Mouse (Mus musculus) embryonic stem cell, embryonic (primary cell): ENCODE results near the gene Spon1.

ENCODE experiments used
- CTCF ChIA-PET, 4 experiments: fragments of 300-600 bp in 2 of 4; fragments of 350-600 bp in 2 of 4; sonication (Branson Sonifier 250); formaldehyde crosslinking; loops; one replicate each; lab custom pipeline; 2022; ENCODE audit warnings: inconsistent platforms in 2 of 4; lab: Charles Lee
- POLR2A ChIA-PET, 4 experiments: fragments of 300-600 bp in 2 of 4; fragments of 350-600 bp in 2 of 4; sonication (Branson Sonifier 250); formaldehyde crosslinking; loops; one replicate each; lab custom pipeline; 2022; ENCODE audit warnings: antibody characterized with exemption in 4 of 4, inconsistent platforms in 1 of 4; lab: Charles Lee

Spon1 gene

GRCm38 (mm10) chr7:113769281-113769680, 3.5 kb downstream of the Spon1 start:
- ChIA-PET POLR2A (no interaction called here), CTCF (no interaction called here)

GRCm38 (mm10) chr7:113772135-113772534, 6.3 kb downstream of the Spon1 start:
- ChIA-PET CTCF (interaction anchor here (0.6 to 2.6 kb wide), 12 partner anchors 8 to 1038 kb away, joined by 3 to 7 read pairs (median 3); no protein-coding TSS in a partner anchor), POLR2A (no interaction called here)

GRCm38 (mm10) chr7:113773436-113773835, 7.6 kb downstream of the Spon1 start:
- ChIA-PET CTCF (interaction anchor here in 3 of 4 experiments (0.6 to 2.6 kb wide), 14 partner anchors 13 to 1047 kb away, joined by 3 to 11 read pairs (median 4); no protein-coding TSS in a partner anchor), POLR2A (interaction anchor here in 3 of 4 experiments (0.6 to 1.0 kb wide), 3 partner anchors 10 to 851 kb away, joined by 3 to 6 read pairs (median 3); no protein-coding TSS in a partner anchor)

- ChIA-PET POLR2A (interaction anchor here in 2 of 4 experiments (0.6 to 1.1 kb wide), 3 partner anchors 9 to 434 kb away, joined by 3 read pairs; partner anchors contain the start of gene Btbd10 (in 1 of the 2)), CTCF (interaction anchor here (0.5 to 2.6 kb wide), 17 partner anchors 8 to 508 kb away, joined by 3 to 11 read pairs (median 4); partner anchors contain the start of gene Spon1 (in 1 of the 4))
These were observed 8.2 kb downstream of the Spon1 start for GRCm38 (mm10) chr7:113774039-113774438.

GRCm38 (mm10) chr7:113774906-113775305, 9.1 kb downstream of the Spon1 start:
- CTCF ChIA-PET, result interaction anchor here in 3 of 4 experiments (0.6 to 1.7 kb wide), 3 partner anchors 32 to 232 kb away, joined by 3 to 6 read pairs (median 3); no protein-coding TSS in a partner anchor

GRCm38 (mm10) chr7:113778546-113778945, 12.7 kb downstream of the Spon1 start:
- POLR2A ChIA-PET, result interaction anchor here in 1 of 4 experiments (0.7 kb wide), 1 partner anchor 10 kb away, joined by 4 read pairs; no protein-coding TSS in a partner anchor

More at GRCm38 (mm10) chr7:113774906-113775305, 9.1 kb downstream of the Spon1 start:
- POLR2A ChIA-PET, result interaction anchor here in 1 of 4 experiments (1.1 kb wide), 1 partner anchor 406 kb away, joined by 3 read pairs; the partner anchor contains the start of gene Btbd10

GRCm38 (mm10) chr7:113780286-113780685, 14.5 kb downstream of the Spon1 start:
- CTCF ChIA-PET, result interaction anchor here in 2 of 4 experiments (0.6 to 1.0 kb wide), 2 partner anchors 8 to 408 kb away, joined by 3 read pairs; no protein-coding TSS in a partner anchor
- POLR2A ChIA-PET, result no interaction called here

More at GRCm38 (mm10) chr7:113778546-113778945, 12.7 kb downstream of the Spon1 start:
- CTCF ChIA-PET, result interaction anchor here in 1 of 4 experiments (0.6 kb wide), 1 partner anchor 234 kb away, joined by 3 read pairs; no protein-coding TSS in a partner anchor

- ChIA-PET POLR2A (interaction anchor here in 1 of 4 experiments (1.4 kb wide), 1 partner anchor 55 kb away, joined by 3 read pairs; no protein-coding TSS in a partner anchor), CTCF (no interaction called here)
These were observed 26.2 kb downstream of the Spon1 start for GRCm38 (mm10) chr7:113791991-113792390.

- ChIA-PET CTCF (no interaction called here), POLR2A (no interaction called here)
These were observed 27.1 kb downstream of the Spon1 start for GRCm38 (mm10) chr7:113792871-113793270.

GRCm38 (mm10) chr7:113795209-113795608, 29.4 kb downstream of the Spon1 start:
- ChIA-PET POLR2A (no interaction called here), CTCF (no interaction called here)

- ChIA-PET CTCF (no interaction called here), POLR2A (interaction anchor here in 1 of 4 experiments (0.6 kb wide), 1 partner anchor 111 kb away, joined by 3 read pairs; no protein-coding TSS in a partner anchor)
These were observed 31.3 kb downstream of the Spon1 start for GRCm38 (mm10) chr7:113797134-113797533.

- POLR2A ChIA-PET, result no interaction called here
- CTCF ChIA-PET, result no interaction called here
These were observed 32.9 kb downstream of the Spon1 start for GRCm38 (mm10) chr7:113798605-113799255.

- CTCF ChIA-PET, result no interaction called here
- POLR2A ChIA-PET, result no interaction called here
These were observed 44.0 kb downstream of the Spon1 start for GRCm38 (mm10) chr7:113809781-113810180.

GRCm38 (mm10) chr7:113811376-113812158, 45.8 kb downstream of the Spon1 start:
- ChIA-PET CTCF (interaction anchor here in 1 of 4 experiments (0.5 kb wide), 1 partner anchor 1062 kb away, joined by 3 read pairs; no protein-coding TSS in a partner anchor), POLR2A (no interaction called here)

GRCm38 (mm10) chr7:113814101-113814779, 48.4 kb downstream of the Spon1 start:
- ChIA-PET POLR2A (interaction anchor here in 2 of 4 experiments (0.6 to 0.7 kb wide), 2 partner anchors 16 to 293 kb away, joined by 3 to 4 read pairs; no protein-coding TSS in a partner anchor), CTCF (interaction anchor here in 1 of 4 experiments (0.6 kb wide), 1 partner anchor 205 kb away, joined by 3 read pairs; no protein-coding TSS in a partner anchor)

- ChIA-PET CTCF (no interaction called here), POLR2A (no interaction called here)
These were observed 49.9 kb downstream of the Spon1 start for GRCm38 (mm10) chr7:113815726-113816125.

- CTCF ChIA-PET, result interaction anchor here in 1 of 4 experiments (0.6 kb wide), 1 partner anchor 886 kb away, joined by 4 read pairs; no protein-coding TSS in a partner anchor
These were observed 51.1 kb downstream of the Spon1 start for GRCm38 (mm10) chr7:113816827-113817334.

GRCm38 (mm10) chr7:113818116-113818515, 52.3 kb downstream of the Spon1 start:
- POLR2A ChIA-PET, result interaction anchor here in 1 of 4 experiments (0.6 kb wide), 1 partner anchor 978 kb away, joined by 3 read pairs; no protein-coding TSS in a partner anchor
- CTCF ChIA-PET, result no interaction called here

More at GRCm38 (mm10) chr7:113816827-113817334, 51.1 kb downstream of the Spon1 start:
- POLR2A ChIA-PET, result no interaction called here
